Mouse (Mus musculus): ENCODE measurements around the gene Calm1. TPM values are rescaled to one million over a fixed set of nuclear protein-coding genes. Genes with fewer than 3 reads are reported as not detected.

The Calm1 gene
- polyA plus RNA-seq, 1 experiment from 2014 or later = 490 TPM

DNA sequence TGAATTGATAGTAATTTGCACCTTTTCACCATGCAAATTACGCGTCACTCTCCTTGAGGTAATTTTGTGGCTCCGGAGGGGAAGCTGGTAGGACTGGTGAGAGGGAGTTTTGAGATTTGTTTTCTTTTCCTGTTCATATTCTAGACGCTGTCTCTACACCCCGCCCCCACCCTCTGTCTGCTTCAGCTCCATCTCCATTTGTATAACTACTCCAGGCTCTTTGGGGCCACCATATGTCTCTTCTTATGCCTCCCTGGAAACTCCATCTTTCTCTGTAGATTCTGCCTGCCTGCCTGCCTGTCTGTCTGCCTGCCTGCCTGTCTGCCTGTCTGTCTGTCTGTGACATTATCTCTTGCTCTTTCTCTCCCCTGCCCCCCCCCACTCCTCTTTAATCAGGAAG, 26.8 kb downstream of the Calm1 start:
- 44% methylated on average over 5 of the region's 5 CpGs for WGBS (ENCODE audit: insufficient replicate concordance)
- Histone ChIP-seq H3K9me3 (replicated peaks) (no peaks in the 10 kb centered on the region), H3K4me3 (replicated peaks) (no peak overlapping the region), H3K27me3 (no peaks in the 10 kb centered on the region), H3K9ac (no peak overlapping the region), H3K4me2 (no peak overlapping the region), H3K4me1 (replicated peaks) (no peaks in the 10 kb centered on the region), H3K27ac (replicated peaks) (no peak overlapping the region), H3K36me3 (replicated peaks) (no peaks in the 10 kb centered on the region)
- ATAC-seq (ENCODE audit: insufficient read depth) = no peak

DNA sequence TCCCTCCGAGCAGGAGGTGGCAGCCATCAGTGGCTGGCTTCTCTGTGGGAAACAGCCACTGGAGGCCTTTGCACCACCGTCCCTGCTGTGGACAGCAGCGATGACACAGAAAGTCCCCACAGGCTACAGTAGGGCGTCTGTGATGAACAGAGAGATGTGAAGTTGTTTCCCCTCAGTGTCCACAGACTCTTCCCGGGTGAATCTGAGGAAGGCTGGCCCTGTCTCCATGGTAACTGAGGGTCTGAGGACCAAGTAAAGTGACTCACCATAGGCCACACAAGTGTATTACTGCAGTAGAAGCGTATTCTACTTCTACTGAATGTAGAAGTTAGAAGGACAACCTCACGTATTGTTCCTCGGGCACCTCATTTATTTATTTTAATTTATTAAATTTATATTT, 27.4 kb downstream of the Calm1 start:
- H3K4me1 ChIP-seq (replicated peaks) = no peaks in the 10 kb centered on the region
- ATAC-seq (ENCODE audit: insufficient read depth) = no peak
- no peak overlapping the region for H3K27ac ChIP-seq (replicated peaks)
- no peak overlapping the region for H3K9ac ChIP-seq
- WGBS (ENCODE audit: insufficient replicate concordance) = 60% methylated on average over 8 of the region's 8 CpGs
- H3K36me3 ChIP-seq (replicated peaks) = no peaks in the 10 kb centered on the region
- H3K4me3 ChIP-seq (replicated peaks) = no peak overlapping the region
- H3K9me3 ChIP-seq (replicated peaks) = no peaks in the 10 kb centered on the region
- no peak overlapping the region for H3K4me2 ChIP-seq
- H3K27me3 ChIP-seq = no peaks in the 10 kb centered on the region

DNA sequence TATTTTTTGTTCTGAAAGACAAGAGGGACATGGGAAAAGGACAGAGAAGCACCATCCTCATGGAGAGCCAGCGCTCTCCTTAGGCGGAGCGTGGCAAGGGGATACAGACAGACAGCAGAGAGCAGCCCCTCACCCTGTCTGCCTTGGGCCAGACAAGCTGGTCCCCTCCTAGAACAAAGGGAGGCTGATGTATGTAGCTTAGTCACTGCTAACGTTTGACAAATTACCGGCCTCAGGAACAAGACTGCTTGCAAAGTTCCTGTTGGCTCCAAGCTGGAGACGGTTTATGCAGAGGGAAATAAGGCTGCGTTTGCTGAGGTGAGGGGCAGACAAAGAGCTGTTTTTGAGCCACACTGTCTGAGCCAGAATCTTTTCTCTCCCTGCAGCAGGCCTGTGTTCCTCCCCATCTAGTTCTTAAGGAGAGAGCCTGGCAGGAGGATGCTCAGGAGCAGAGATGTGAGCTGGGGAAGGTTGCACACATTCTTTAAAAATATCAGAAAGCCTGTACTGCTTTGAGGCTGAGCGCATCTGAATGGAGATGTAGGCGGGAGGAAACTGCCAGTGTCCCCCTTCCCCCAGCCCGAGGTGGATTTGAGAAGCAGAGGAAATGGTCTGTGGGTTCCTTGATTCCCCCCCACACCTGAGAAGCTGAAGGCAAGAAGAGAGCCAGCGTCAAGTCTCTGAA, 28.9 kb downstream of the Calm1 start:
- H3K9ac ChIP-seq = no peak overlapping the region
- no peak for ATAC-seq (ENCODE audit: insufficient read depth)
- WGBS (ENCODE audit: insufficient replicate concordance) = 38% methylated on average over 11 of the region's 11 CpGs
- no peaks in the 10 kb centered on the region for H3K36me3 ChIP-seq (replicated peaks)
- H3K9me3 ChIP-seq (replicated peaks) = no peaks in the 10 kb centered on the region
- no peak overlapping the region for H3K4me2 ChIP-seq
- no peak overlapping the region for H3K27ac ChIP-seq (replicated peaks)
- no peaks in the 10 kb centered on the region for H3K27me3 ChIP-seq
- no peaks in the 10 kb centered on the region for H3K4me1 ChIP-seq (replicated peaks)
- no peak overlapping the region for H3K4me3 ChIP-seq (replicated peaks)

- H3K27me3 ChIP-seq = no peaks in the 10 kb centered on the region
- no peaks in the 10 kb centered on the region for H3K9me3 ChIP-seq (replicated peaks)
- no peaks in the 10 kb centered on the region for H3K4me1 ChIP-seq (replicated peaks)
- WGBS (ENCODE audit: insufficient replicate concordance) = 65% methylated on average over 5 of the region's 5 CpGs
- H3K9ac ChIP-seq = no peak overlapping the region
- no peak overlapping the region for H3K4me3 ChIP-seq (replicated peaks)
- H3K27ac ChIP-seq (replicated peaks) = no peak overlapping the region
- ATAC-seq (ENCODE audit: insufficient read depth) = no peak
- H3K36me3 ChIP-seq (replicated peaks) = no peaks in the 10 kb centered on the region
- no peak overlapping the region for H3K4me2 ChIP-seq
Measured at GRCm38 (mm10) chr12:100234201-100234600, 35.0 kb downstream of the Calm1 start.

DNA sequence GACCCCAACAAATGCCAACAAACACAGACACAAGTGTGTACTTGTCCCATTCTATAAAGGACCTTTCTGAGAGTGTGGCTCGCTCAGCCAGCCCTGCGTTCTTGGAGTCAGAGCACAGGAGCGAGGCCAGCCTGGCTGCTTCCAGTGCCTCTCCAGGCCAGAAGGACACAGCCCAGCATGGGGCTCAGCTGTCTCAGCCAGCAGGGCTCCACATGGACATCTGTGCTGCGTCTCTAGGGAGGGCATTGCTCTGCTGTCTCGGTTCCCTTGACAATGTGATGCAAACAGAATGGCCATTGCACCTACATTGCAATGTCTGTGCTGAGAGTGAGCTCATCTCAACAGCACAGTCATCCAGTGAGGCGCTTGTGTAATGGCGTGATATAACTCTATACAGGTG, 35.7 kb downstream of the Calm1 start:
- Histone ChIP-seq H3K4me3 (replicated peaks) (no peak overlapping the region), H3K9me3 (replicated peaks) (no peaks in the 10 kb centered on the region), H3K4me2 (no peak overlapping the region), H3K4me1 (replicated peaks) (no peaks in the 10 kb centered on the region), H3K36me3 (replicated peaks) (no peaks in the 10 kb centered on the region), H3K27ac (replicated peaks) (no peak overlapping the region), H3K9ac (no peak overlapping the region), H3K27me3 (no peaks in the 10 kb centered on the region)
- 70% methylated on average over 7 of the region's 7 CpGs for WGBS (ENCODE audit: insufficient replicate concordance)
- no peak for ATAC-seq (ENCODE audit: insufficient read depth)

DNA sequence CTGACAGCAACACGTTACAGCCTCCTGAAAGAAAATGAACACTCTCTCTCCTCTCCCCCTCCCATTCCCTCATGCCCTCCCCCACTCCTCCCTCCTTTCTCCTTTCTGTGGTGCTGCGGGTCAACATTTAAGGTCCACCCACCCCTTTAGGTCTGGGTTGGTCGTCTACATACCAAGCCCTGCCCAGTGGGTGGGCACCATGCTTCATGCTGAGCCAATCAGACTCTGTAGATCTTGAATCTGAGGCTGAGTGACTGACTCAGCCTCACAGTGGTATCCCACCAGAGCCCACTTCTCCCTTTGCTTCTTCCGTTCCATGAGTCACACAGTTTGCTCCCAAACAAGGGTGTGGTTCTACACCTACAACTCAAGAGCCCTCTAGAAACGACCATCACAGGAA, 36.2 kb downstream of the Calm1 start:
- no peaks in the 10 kb centered on the region for H3K4me1 ChIP-seq (replicated peaks)
- no peak overlapping the region for H3K27ac ChIP-seq (replicated peaks)
- H3K9ac ChIP-seq = no peak overlapping the region
- H3K36me3 ChIP-seq (replicated peaks) = no peaks in the 10 kb centered on the region
- H3K27me3 ChIP-seq = no peaks in the 10 kb centered on the region
- 29% methylated on average over 5 of the region's 5 CpGs for WGBS (ENCODE audit: insufficient replicate concordance)
- no peaks in the 10 kb centered on the region for H3K9me3 ChIP-seq (replicated peaks)
- no peak for ATAC-seq (ENCODE audit: insufficient read depth)
- H3K4me3 ChIP-seq (replicated peaks) = no peak overlapping the region
- H3K4me2 ChIP-seq = no peak overlapping the region

DNA sequence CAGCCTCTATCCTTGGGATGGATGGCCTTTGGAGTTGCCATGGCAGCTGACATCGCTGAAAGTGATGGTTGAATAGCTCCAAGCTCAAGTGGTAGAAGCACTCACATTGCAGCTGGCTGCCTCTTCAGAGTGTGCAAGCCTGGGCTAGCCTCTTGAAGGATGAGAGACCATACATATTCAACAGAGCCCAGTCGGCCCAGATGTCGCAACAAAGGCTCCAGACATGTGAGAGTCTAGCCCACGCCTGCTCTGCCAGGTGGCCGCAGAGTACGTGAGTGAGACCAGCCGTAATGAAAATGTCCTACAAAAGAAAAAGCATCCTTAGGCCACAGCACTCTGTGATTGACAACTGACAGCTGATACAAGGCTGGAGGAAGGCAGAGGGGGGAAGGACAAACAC, 40.2 kb downstream of the Calm1 start:
- 66% methylated on average over 7 of the region's 7 CpGs for WGBS (ENCODE audit: insufficient replicate concordance)
- no peaks in the 10 kb centered on the region for H3K9me3 ChIP-seq (replicated peaks)
- no peak overlapping the region for H3K4me2 ChIP-seq
- H3K9ac ChIP-seq = no peak overlapping the region
- no peak for ATAC-seq (ENCODE audit: insufficient read depth)
- no peak overlapping the region for H3K27ac ChIP-seq (replicated peaks)
- H3K4me1 ChIP-seq (replicated peaks) = 0 out of 2 replicates have a peak, but pooled peaks cover 3% of the 10 kb centered on the region
- H3K27me3 ChIP-seq = peaks cover 9% of the 10 kb centered on the region
- H3K4me3 ChIP-seq (replicated peaks) = no peak overlapping the region
- H3K36me3 ChIP-seq (replicated peaks) = no peaks in the 10 kb centered on the region

- Histone ChIP-seq H3K4me3 (replicated peaks) (no peak overlapping the region), H3K27ac (replicated peaks) (no peak overlapping the region), H3K9ac (no peak overlapping the region), H3K9me3 (replicated peaks) (no peaks in the 10 kb centered on the region), H3K36me3 (replicated peaks) (no peaks in the 10 kb centered on the region), H3K4me1 (replicated peaks) (0 out of 2 replicates have a peak, but pooled peaks cover 3% of the 10 kb centered on the region), H3K27me3 (peaks cover 9% of the 10 kb centered on the region), H3K4me2 (no peak overlapping the region)
- no peak for ATAC-seq (ENCODE audit: insufficient read depth)
- WGBS (ENCODE audit: insufficient replicate concordance) = 70% methylated on average over 6 of the region's 6 CpGs
Measured at GRCm38 (mm10) chr12:100239807-100240206, 40.6 kb downstream of the Calm1 start.

- Histone ChIP-seq H3K4me2 (peak overlapping the region; percentile 32), H3K9ac (no peak overlapping the region), H3K36me3 (replicated peaks) (no peaks in the 10 kb centered on the region), H3K4me3 (replicated peaks) (no peak overlapping the region), H3K27ac (replicated peaks) (no peak overlapping the region), H3K4me1 (replicated peaks) (0 out of 2 replicates have a peak, but pooled peaks cover 3% of the 10 kb centered on the region), H3K27me3 (peaks cover 9% of the 10 kb centered on the region), H3K9me3 (replicated peaks) (no peaks in the 10 kb centered on the region)
- WGBS (ENCODE audit: insufficient replicate concordance) = 12% methylated on average over 22 of the region's 22 CpGs
- no peak for ATAC-seq (ENCODE audit: insufficient read depth)
Measured at GRCm38 (mm10) chr12:100241911-100242796, 42.9 kb downstream of the Calm1 start.

DNA sequence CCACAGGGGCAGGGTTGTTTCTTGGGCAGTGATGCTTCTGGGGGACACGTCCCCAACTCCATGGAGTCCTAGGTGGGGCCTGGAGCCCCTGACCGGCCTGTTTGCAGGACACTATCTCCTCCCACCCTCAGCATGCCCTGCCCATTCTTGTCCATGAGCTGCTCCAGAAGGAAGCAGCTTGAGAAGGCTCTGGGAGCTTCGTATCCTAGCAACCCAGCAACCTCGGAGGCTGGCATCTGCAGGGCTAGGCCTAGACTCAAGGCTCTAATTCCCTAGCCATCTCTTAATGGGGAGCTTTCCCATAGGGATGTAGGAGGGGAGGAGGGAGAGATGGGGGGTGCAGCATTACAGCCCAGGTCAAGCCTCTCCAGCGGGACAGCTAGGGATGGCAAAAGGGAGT, 45.3 kb downstream of the Calm1 start:
- no peak overlapping the region for H3K9ac ChIP-seq
- no peak overlapping the region for H3K4me2 ChIP-seq
- ATAC-seq (ENCODE audit: insufficient read depth) = no peak
- no peak overlapping the region for H3K4me3 ChIP-seq (replicated peaks)
- H3K9me3 ChIP-seq (replicated peaks) = no peaks in the 10 kb centered on the region
- peaks cover 9% of the 10 kb centered on the region for H3K27me3 ChIP-seq
- H3K4me1 ChIP-seq (replicated peaks) = 0 out of 2 replicates have a peak, but pooled peaks cover 3% of the 10 kb centered on the region
- no peaks in the 10 kb centered on the region for H3K36me3 ChIP-seq (replicated peaks)
- no peak overlapping the region for H3K27ac ChIP-seq (replicated peaks)
- 39% methylated on average over 5 of the region's 5 CpGs for WGBS (ENCODE audit: insufficient replicate concordance)

GRCm38 (mm10) chr12:100249170-100249569, 49.9 kb downstream of the Calm1 start:
- Histone ChIP-seq H3K4me3 (replicated peaks) (no peak overlapping the region), H3K9ac (no peak overlapping the region), H3K27me3 (no peaks in the 10 kb centered on the region), H3K27ac (replicated peaks) (no peak overlapping the region), H3K36me3 (replicated peaks) (no peaks in the 10 kb centered on the region), H3K4me2 (no peak overlapping the region), H3K4me1 (replicated peaks) (no peaks in the 10 kb centered on the region), H3K9me3 (replicated peaks) (no peaks in the 10 kb centered on the region)
- 56% methylated on average over 7 of the region's 7 CpGs for WGBS (ENCODE audit: insufficient replicate concordance)
- no peak for ATAC-seq (ENCODE audit: insufficient read depth)
